Mouse (Mus musculus) limb, embryonic 12.5 days (tissue): ENCODE measurements around the gene Gm47995. TPM values are rescaled to one million over a fixed set of nuclear protein-coding genes. Genes with fewer than 3 reads are reported as not detected.
"Not testable (repeated sequence)": the region's sequence is repeated elsewhere in the genome, so short reads cannot be mapped to it uniquely, and the experiment has no call there.

Experiments
- ATAC-seq: fragments of 200-750 bp; cut with Nextera tagmentation; 2 replicates; pipeline ENCODE4 v1.8.0; 2017; ENCODE audit warnings: low read depth, moderate TSS enrichment; ENCODE audit not compliant: insufficient number of reproducible peaks, insufficient read depth, low FRiP score, low TSS enrichment
- H3K27ac ChIP-seq: fragments of 300-500 bp; sonication (generic); 2 replicates; pipeline ENCODE4 v1.5.1; 2016; ENCODE audit warnings: mild to moderate bottlenecking, moderate library complexity
- H3K27me3 ChIP-seq: fragments of 300-500 bp; sonication (generic); 2 replicates; pipeline ENCODE4 v1.6.1; 2016; ENCODE audit warnings: mild to moderate bottlenecking, moderate library complexity
- H3K36me3 ChIP-seq: fragments of 300-500 bp; sonication (generic); 2 replicates; pipeline ENCODE4 v1.6.1; 2016; ENCODE audit warnings: mild to moderate bottlenecking, moderate library complexity
- H3K4me1 ChIP-seq: fragments of 300-500 bp; sonication (generic); replicated peaks from 2 replicates; pipeline ENCODE4 v1.6.1; 2016
- H3K4me2 ChIP-seq: fragments of 300-500 bp; sonication (generic); 2 replicates; pipeline ENCODE4 v1.6.1; 2016; ENCODE audit warnings: mild to moderate bottlenecking, moderate library complexity
- H3K4me3 ChIP-seq: fragments of 300-500 bp; sonication (generic); replicated peaks from 2 replicates; pipeline ENCODE4 v1.5.1; 2016; ENCODE audit warnings: mild to moderate bottlenecking
- H3K9ac ChIP-seq: fragments of 300-500 bp; sonication (generic); replicated peaks from 2 replicates; pipeline ENCODE4 v1.6.1; 2016; ENCODE audit warnings: mild to moderate bottlenecking, moderate library complexity
- H3K9me3 ChIP-seq: fragments of 300-500 bp; sonication (generic); 2 replicates; pipeline ENCODE4 v1.6.1; 2016; ENCODE audit warnings: mild to moderate bottlenecking, moderate library complexity
- WGBS: fragments of 180-500 bp; shearing (Covaris S2); methylation state at CpG from one replicate; pipeline ENCODE4 v1.1.7; 2016; 5-methylcytosine and 5-hydroxymethylcytosine counted together
- polyA plus RNA-seq: library from polyadenylated mRNA; unstranded; fragments of >200 nt; fragmentation: Nextera tagmentation; extraction: Ambion mirVana; gene quantifications from 2 replicates; pipeline ENCODE4 v1.2.1, GENCODE M21; 2016

The Gm47995 gene
- polyA plus RNA-seq, result not detected in 2 replicates

- not testable (repeated sequence) for ATAC-seq, H3K9me3 ChIP-seq, H3K4me2 ChIP-seq, H3K4me3 ChIP-seq, H3K27ac ChIP-seq, H3K4me1 ChIP-seq, H3K36me3 ChIP-seq, H3K9ac ChIP-seq, H3K27me3 ChIP-seq
- 75% methylated on average over 4 of the region's 4 CpGs for WGBS
These were observed at the start of gene Gm47995 for GRCm38 (mm10) chr1:151198120-151198519. Gm47995 (plus strand) TSS chr1:151198448.

DNA sequence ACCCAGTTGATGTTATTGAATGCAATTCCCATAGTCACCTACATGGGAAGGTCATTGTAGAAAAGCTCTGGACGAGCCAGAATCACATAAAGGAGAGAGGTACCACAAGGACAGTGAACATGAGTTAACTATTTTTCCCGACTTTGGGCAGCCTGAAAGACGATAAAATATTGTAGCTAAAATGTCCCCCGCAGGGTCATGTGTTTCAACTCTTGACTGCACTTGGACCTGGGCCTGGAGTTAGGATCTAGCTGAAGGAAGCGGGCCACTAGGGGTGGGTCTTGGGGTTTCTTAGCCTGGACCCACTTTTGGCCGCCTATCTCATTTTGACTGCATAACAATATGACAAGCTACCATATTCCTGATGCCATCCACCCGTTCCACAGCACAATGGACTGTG is 48.0 kb upstream of the Gm47995 start:
- Histone ChIP-seq H3K4me1 (no peaks in the 10 kb centered on the region), H3K36me3 (no peaks in the 10 kb centered on the region), H3K27me3 (no peaks in the 10 kb centered on the region), H3K4me3 (no peak overlapping the region), H3K27ac (no peak overlapping the region), H3K9ac (no peak overlapping the region), H3K4me2 (no peak overlapping the region), H3K9me3 (peaks cover 3% of the 10 kb centered on the region; the same call in 1 of the 2 replicates)
- WGBS, result 87% methylated on average over 7 of the region's 7 CpGs
- ATAC-seq, result no peak

- Histone ChIP-seq H3K4me2 (no peak overlapping the region), H3K27me3 (no peaks in the 10 kb centered on the region), H3K4me1 (no peaks in the 10 kb centered on the region), H3K27ac (no peak overlapping the region), H3K9me3 (peaks cover 3% of the 10 kb centered on the region; the same call in 1 of the 2 replicates), H3K9ac (no peak overlapping the region), H3K4me3 (no peak overlapping the region), H3K36me3 (no peaks in the 10 kb centered on the region)
- ATAC-seq, result no peak
- WGBS, result 78% methylated on average over 2 of the region's 2 CpGs
These were observed 47.2 kb upstream of the Gm47995 start for GRCm38 (mm10) chr1:151151089-151151488.

DNA sequence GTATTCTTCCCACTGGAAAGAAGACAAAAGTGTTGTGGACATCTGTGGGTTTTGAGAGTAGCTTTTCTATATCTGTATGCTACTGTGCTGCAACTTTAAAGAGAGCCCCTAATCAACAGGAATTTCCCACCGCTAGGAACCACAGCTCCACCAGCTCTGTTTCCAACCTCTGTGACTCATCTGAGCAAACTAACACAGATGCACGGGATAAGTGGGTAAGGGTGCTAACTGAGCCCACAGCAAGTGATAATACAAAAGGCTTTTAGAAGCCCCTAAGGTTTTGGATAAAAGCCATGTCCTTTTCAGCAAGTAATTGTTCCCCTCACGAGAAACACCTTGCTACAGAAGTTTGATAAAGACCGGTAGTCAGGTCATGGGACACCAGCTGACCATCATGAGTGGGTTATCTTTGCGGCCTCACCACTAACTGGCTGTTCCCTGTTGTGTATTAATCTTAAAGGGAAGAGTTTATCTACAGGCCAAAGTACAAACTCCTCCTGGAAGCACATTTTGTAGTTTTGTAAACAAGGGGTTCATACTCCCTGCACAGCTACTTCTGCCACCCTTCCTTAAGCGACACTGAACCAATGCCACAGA is 45.1 kb upstream of the Gm47995 start:
- Histone ChIP-seq H3K27ac (no peak overlapping the region), H3K9ac (no peak overlapping the region), H3K36me3 (no peaks in the 10 kb centered on the region), H3K27me3 (no peaks in the 10 kb centered on the region), H3K9me3 (peaks cover 3% of the 10 kb centered on the region; the same call in 1 of the 2 replicates), H3K4me3 (no peak overlapping the region), H3K4me1 (no peaks in the 10 kb centered on the region), H3K4me2 (no peak overlapping the region)
- ATAC-seq, result no peak
- 84% methylated on average over 6 of the region's 6 CpGs for WGBS

- ATAC-seq, H3K9me3 ChIP-seq, H3K9ac ChIP-seq, H3K4me3 ChIP-seq, H3K36me3 ChIP-seq, H3K4me1 ChIP-seq, H3K4me2 ChIP-seq, H3K27ac ChIP-seq, H3K27me3 ChIP-seq: not testable (repeated sequence)
- 93% methylated on average over 9 of the region's 9 CpGs for WGBS
These were observed 44.1 kb upstream of the Gm47995 start for GRCm38 (mm10) chr1:151154131-151154530.

DNA sequence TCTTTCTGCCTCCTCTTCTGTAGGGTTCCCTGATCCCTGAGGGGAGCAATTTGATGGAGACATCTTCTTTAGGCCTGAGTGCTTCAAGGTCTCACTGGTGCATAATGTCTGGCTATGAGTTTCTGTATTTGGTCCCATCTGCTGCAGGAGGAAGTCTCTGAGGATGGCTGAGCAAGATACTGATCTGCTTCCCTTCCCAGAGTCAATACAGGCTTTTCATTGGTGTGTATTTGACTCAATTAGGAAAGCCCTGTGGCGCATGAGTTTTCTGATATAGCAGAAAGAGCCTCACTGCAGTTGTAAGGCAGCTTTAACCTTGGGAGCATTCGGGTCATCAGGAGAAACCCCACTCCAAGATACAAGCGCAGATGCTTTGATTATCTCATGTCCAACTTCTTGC is 42.1 kb upstream of the Gm47995 start:
- Histone ChIP-seq H3K36me3 (no peaks in the 10 kb centered on the region), H3K27me3 (no peaks in the 10 kb centered on the region), H3K9me3 (peaks cover 3% of the 10 kb centered on the region; the same call in 1 of the 2 replicates), H3K4me1 (no peaks in the 10 kb centered on the region), H3K4me3 (no peak overlapping the region), H3K27ac (no peak overlapping the region), H3K9ac (no peak overlapping the region), H3K4me2 (no peak overlapping the region)
- 92% methylated on average over 3 of the region's 3 CpGs for WGBS
- no peak for ATAC-seq

DNA sequence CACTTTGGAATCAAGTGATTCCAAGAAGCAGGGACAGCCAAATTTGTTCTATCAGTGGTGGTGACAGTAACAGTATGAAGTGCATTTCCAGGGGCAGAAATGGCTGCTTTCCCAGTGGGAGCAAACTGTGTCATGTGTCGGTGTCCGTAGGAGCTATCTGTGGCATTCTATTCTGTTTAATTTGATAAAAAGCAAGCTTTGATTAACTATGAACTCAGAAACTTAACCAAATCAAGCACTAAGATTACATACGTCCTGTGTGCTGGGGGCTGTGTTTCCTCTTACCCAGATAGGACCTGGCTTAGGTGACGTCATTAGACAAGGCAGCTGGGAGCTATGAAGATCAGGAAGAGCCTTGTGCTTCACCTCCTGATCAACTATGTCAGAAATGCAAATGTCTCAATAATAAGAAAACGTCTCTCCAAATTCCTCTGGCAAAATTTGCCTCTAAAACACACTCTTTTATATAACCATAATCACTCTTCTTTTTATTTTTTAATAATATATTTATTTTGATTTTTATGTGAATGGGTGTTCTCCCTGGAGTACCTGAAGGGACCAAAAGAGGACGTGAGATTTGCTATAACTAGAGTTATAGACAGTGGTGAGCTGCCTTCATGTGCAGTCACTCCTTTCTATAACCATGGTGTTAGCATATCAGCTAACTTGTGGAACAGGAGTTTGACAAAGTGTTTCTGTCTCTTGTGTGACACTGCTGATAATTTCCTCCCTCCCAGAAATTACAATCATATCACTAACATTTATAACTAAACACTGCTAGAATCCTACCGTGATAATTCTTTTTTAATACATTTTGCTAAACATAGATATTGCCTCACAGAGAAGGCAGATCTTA is 41.2 kb upstream of the Gm47995 start:
- no peak overlapping the region for H3K4me3 ChIP-seq
- no peak for ATAC-seq
- no peaks in the 10 kb centered on the region for H3K27me3 ChIP-seq
- H3K9ac ChIP-seq, result no peak overlapping the region
- no peak overlapping the region for H3K27ac ChIP-seq
- no peaks in the 10 kb centered on the region for H3K4me1 ChIP-seq
- no peaks in the 10 kb centered on the region for H3K36me3 ChIP-seq
- H3K4me2 ChIP-seq, result no peak overlapping the region
- peaks cover 3% of the 10 kb centered on the region; the same call in 1 of the 2 replicates for H3K9me3 ChIP-seq
- 74% methylated on average over 7 of the region's 7 CpGs for WGBS

DNA sequence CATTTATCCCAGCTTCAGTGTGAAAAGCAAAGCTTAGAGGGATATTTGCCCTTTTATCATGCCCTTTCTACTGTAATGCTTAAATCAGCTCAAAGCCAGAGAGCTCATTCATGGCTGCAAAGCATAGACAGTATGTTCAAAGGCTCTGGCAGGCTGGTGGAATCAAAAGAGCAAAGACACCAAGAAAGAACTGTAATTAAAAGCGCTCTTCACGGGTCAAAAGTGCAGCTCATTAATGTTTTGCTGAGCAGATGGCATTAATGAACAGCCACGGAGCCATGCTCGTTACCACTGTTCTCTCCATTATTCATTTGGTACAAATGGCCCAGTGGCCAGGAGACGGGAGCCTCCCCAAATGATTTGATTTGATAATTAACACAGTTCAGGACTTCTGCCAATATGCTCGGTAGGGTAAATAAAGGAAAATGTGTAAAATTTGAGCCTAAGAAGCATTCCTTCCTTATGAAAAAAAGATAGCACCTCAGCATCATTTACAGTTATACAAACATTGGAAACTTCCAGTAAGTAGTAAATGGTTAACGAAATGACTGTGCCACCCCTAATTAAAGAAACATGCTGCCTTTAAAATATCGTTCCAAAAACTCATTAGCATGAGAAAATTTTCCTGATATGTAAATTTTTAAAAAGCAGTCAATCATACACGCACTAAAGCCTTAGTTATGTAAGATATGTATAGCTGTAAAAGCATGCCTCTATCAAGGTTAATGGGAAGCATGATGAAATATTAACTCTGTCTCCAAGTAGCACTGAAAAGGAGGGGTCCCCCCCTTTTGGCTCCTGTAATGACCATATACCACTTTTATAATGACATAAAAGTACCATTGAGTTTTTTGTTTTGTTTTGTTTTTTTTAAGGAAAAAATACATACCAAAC is 40.0 kb upstream of the Gm47995 start:
- H3K36me3 ChIP-seq, result no peaks in the 10 kb centered on the region
- no peak overlapping the region for H3K4me2 ChIP-seq
- no peak overlapping the region for H3K4me3 ChIP-seq
- 31% methylated on average over 9 of the region's 9 CpGs for WGBS
- no peak for ATAC-seq
- no peak overlapping the region for H3K27ac ChIP-seq
- no peaks in the 10 kb centered on the region for H3K4me1 ChIP-seq
- no peaks in the 10 kb centered on the region for H3K27me3 ChIP-seq
- peaks cover 3% of the 10 kb centered on the region; the same call in 1 of the 2 replicates for H3K9me3 ChIP-seq
- H3K9ac ChIP-seq, result no peak overlapping the region

DNA sequence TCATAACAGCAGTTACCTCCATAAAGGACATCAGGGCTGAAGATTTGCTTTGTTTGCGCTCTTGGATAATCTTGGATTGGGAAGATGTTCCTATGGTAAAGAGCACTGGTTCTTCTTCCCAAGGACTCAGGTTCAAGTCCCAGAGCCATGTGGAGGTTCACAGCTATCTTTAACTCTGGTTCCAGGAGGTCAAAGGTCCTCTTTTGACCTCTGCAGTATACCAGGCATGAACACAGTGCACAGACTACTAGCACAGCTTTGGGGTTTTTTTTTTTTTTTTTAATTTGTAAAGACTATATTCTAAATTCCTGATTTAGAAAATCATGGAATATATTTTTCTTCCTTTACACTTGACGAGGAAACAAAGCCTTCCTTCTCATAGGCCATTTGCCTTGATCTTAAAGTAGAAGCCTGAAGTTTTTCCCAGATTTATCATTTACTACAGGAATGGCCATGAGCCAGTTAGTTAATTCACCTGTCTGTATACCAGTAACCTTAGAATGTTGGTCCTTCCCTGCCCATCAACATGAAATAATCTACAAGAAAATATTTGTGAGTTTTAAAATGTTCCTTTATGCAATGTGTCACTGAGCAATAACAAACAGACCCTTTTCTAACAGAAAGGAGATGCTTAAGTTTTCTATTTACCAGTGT is 39.3 kb upstream of the Gm47995 start:
- no peaks in the 10 kb centered on the region for H3K4me1 ChIP-seq
- 79% methylated on average over 2 of the region's 2 CpGs for WGBS
- no peak overlapping the region for H3K4me3 ChIP-seq
- H3K4me2 ChIP-seq, result no peak overlapping the region
- peaks cover 3% of the 10 kb centered on the region; the same call in 1 of the 2 replicates for H3K9me3 ChIP-seq
- no peak for ATAC-seq
- H3K27ac ChIP-seq, result no peak overlapping the region
- no peaks in the 10 kb centered on the region for H3K36me3 ChIP-seq
- H3K9ac ChIP-seq, result no peak overlapping the region
- H3K27me3 ChIP-seq, result no peaks in the 10 kb centered on the region

GRCm38 (mm10) chr1:151166031-151166430 is 32.2 kb upstream of the Gm47995 start:
- H3K4me3 ChIP-seq, result no peak overlapping the region
- H3K27ac ChIP-seq, result no peak overlapping the region

More at GRCm38 (mm10) chr1:151166031-151166430, 32.2 kb upstream of the Gm47995 start:
- no peaks in the 10 kb centered on the region for H3K27me3 ChIP-seq
- no peaks in the 10 kb centered on the region for H3K36me3 ChIP-seq
- 33% methylated on average over 8 of the region's 8 CpGs for WGBS
- peaks cover 13% of the 10 kb centered on the region for H3K4me1 ChIP-seq
- no peaks in the 10 kb centered on the region for H3K9me3 ChIP-seq
- no peak overlapping the region for H3K9ac ChIP-seq
- no peak overlapping the region for H3K4me2 ChIP-seq
- ATAC-seq, result no peak
